Mouse (Mus musculus): ENCODE data around the gene Slc13a4. TPM values are rescaled to one million over a fixed set of nuclear protein-coding genes. Genes with fewer than 3 reads are reported as not detected.

The Slc13a4 gene
- not detected in 2 replicates for total RNA-seq (2014; fragmentation: Nextera tagmentation)
- not detected in 2 replicates for total RNA-seq (2017)

DNA sequence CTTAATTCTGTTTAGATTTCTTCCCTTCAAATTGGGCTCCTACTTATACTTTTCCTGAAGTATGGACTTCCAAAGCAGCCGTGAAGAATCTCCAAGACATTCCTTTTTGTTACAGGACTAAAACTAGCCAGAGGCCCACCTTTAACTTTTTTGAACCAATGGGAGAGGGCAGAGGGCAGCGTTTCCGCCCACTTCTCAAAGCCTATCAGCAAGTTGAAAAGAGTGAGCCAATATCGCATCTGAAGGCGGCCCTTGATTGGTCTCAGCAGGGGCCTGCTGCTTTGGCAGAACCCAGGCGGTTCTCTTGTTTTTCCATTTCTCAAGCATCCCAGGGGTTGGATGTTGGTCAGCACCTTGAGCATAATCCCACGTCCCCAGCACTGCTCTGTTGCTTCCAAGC is at the start of gene Slc13a4:
Slc13a4 (minus strand) TSS at position 95 of the 400 bp plus-strand sequence.
- no peak for ATAC-seq (replicated peaks; ENCODE audit: poor library complexity, severe bottlenecking)

DNA sequence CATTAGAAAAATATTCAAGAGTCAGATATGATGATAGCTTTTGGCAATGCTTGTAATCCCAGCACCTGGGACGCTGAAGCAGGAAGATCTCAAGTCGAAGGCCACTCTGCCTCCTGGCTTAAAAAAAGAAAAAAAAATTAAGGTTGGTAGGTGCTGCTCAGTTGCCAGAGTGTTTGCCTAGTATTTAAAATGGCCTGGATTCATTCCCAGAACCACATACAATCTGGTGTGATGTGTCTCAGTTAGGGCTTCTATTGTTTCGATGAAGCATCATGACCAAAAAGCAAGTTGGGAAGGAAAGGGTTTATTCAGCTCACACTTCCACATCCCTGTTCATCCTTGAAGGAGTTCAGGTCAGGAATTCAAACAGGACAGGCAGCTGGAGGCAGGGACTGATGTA is 47.4 kb upstream of the Slc13a4 start:
- ATAC-seq (replicated peaks; ENCODE audit: poor library complexity, severe bottlenecking): no peak

DNA sequence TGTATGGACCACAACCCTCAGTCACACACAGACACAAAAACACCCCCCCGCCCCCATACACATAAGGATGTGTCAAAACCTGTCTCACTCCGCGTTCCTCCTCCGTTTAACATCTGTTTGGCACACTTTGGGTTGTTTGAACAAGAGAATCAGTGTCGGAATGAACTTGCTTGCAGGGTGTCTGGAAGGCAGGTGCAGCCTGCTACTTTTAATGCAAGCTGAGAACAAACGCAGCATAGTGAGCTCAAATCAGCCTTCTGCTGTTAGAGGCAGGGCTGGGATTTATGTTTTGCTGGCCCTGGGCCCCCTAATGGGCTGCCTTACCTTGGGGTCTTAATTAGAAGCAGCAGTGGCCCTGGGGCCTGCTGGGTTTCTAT is 46.7 kb upstream of the Slc13a4 start:
- ATAC-seq (replicated peaks; ENCODE audit: poor library complexity, severe bottlenecking): no peak

DNA sequence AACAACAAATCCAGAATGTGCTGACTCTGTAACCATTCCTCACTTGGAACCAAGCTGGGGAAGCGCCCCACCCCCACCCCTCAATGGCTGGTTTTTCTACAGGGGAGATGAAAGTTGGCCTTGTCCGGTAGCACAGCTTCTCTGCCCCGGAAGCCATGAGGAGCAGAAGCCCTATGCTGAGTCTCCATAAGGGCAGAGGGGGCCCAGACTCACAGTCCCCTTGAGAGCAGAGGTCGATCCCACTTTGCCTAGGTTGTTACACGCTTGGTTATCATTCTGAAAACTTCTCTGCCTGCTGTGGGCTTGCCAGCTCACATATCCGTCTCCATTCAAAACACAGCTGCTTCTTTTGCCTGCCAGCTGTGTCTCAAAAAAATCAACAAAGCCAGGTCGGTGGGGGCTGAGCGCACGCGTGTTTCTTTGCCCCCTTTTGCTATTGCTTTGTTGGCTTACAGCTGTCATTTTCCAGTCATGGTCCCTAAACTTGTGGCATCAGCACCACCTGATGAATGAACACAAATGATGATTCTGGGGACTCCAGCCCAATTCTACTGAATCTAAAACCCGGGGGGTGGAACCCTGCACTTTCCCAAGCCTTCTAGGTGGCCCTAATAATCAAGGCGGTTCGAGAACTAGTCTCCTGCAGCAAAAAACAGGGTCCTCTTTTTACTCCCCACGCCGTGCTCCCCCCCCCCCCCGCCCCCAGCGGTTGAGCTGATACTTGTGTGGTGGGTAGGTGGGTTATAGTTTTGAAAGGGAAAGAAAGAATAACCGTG is 46.1 kb upstream of the Slc13a4 start:
- no peak for ATAC-seq (replicated peaks; ENCODE audit: poor library complexity, severe bottlenecking)

DNA sequence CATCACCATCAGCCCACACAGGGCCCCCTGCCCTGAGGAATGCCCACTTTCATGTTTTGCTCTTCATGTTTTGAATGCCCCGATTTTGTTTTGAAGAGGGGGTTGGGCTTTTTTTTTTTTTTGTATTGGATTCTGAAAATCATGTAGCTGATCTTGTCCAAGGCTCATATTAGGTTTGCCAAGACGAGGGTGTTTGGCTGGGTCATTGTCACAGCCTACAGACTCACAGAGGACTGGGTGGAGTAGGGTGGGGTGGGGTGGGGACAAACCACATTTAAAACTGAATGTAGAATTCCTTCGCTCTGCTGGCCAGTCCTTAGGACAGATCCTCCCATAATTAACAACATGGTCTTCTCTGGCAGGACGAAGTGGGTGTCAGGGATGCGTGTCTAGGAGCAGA is 45.5 kb upstream of the Slc13a4 start:
- no peak for ATAC-seq (replicated peaks; ENCODE audit: poor library complexity, severe bottlenecking)

DNA sequence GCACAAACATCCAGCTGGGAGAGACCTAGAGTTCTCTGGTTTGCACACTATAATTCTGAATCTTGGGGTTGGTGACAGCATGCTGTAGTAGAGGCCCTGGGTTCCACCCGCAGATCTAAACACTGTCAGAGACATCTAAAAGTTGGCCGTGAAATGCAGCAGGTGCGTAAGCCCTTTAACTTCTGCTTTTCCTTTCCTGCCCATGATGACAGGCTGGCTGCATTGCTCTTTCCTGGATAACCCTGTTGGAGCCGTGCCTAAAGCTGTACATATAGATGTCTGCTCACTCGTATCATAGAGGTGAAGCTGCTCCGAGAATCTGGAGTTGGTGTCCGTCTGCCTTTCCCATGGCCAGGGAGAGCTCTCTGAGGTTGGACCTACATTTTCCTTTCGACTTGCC is 44.9 kb upstream of the Slc13a4 start:
- peak; percentile 85 for ATAC-seq (replicated peaks; ENCODE audit: poor library complexity, severe bottlenecking)

DNA sequence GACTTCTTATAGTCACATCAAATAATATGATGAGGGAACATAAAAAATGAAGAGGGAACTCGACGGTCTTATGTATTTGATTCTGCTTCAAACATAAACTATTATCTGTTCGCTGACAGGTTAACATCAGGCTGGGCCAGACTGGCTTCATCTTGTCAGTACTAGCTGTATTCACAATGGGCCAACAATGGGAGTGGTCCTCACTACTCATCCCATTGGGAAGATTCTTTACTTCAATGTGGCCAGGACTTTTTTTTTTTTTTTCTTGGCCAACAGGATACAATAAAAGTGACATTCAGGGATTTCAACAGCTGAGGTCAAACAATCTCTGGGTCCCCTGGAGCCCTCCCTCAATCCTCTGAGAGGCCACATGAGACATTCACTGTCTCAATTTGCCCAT is 43.9 kb upstream of the Slc13a4 start:
- ATAC-seq (replicated peaks; ENCODE audit: poor library complexity, severe bottlenecking): no peak

DNA sequence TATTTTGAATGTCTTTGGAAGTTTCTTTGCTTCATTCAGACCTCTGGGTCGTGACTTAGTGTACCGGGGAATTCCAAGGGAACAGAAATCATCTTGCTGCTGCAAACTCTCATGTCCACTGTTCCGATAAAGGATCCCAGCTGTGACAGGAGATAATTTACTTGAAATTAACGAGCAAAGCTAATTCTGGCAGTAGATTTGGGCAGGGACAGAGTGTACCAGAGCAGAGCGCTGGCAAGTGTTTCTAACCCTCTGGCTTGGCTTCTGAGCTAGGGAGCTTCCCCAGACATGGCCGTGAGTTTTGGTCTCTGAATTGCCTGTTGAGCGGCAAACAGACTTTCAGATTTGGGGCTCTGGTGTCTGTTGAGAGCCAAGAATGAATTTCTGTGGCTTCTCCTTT is 41.9 kb upstream of the Slc13a4 start:
- no peak for ATAC-seq (replicated peaks; ENCODE audit: poor library complexity, severe bottlenecking)

DNA sequence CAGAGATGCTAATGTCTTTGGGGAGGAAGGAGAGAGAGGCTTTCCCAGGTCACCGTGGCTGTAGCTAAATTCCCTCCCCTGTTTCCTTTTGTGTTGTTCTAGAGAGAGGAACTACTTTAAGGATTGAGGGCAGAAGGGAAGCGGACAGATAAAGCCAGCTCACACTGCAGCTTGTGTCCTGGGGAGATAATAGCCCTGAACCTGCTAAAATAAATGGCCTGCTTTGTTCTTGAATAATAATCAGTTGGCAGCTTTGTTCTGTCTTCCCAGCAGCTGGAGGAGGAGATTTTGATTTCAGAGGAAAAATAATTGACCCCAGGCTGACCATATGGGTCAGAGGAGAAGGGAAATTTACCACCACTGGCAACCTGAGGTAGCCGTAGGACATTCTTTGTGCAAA is 30.7 kb upstream of the Slc13a4 start:
- ATAC-seq (replicated peaks; ENCODE audit: poor library complexity, severe bottlenecking): no peak

DNA sequence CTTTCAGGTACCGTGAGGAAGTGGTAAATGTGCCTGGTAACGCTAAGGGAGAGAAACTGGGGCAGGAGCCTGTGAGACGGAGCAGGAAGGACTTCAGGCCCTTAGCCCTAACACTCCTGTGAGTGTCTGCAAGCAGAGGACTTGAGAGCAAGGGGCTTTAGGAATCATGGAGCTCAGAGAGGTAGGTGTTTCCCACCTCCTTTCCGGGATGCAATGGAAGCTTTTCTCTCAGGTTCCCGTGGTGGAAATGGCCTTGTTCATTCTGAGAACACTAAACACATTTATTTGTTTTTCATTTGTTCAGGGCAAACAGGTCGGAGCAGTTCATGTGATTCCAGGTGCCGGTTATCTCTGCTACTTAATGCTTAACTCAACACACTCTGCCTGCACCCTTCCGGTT is 29.9 kb upstream of the Slc13a4 start:
- ATAC-seq (replicated peaks; ENCODE audit: poor library complexity, severe bottlenecking): no peak

DNA sequence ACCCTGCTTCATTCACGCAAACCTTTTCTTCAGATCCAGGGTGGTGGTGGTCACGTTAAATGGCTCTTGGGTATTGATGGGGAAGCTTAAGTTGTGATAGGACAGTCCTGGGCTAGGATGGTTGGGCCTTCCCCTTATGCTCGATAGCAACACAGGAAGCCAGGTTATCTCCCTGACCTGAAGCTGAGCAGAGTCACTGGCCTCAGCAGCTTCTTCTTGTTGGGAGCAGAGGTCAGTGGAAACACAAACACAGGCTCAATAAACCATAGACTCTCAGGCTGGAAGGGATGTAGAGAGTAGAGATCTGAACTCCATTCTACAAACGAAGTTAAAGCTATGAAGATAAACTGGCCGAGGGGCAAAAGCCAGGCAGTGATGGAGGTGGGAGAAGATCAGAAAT is 27.5 kb upstream of the Slc13a4 start:
- no peak for ATAC-seq (replicated peaks; ENCODE audit: poor library complexity, severe bottlenecking)

DNA sequence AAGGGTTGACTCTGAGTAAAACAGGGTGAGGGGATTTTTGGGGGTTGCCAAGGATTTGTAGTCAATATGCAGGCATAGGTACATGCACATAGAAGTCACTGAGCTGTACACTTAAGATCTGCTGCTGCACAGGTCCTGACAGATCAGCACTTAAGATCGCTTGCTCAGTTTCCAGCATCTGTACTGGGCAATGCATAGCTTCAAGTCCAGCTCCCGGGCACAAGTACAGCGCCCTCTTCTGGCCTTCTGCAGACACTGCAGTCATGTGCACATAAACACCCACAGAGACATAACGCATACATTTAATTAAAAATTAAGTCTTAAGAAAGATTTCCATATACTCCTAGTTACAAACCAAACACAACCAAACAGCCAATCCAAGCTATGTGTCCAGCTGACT is 26.3 kb upstream of the Slc13a4 start:
- ATAC-seq (replicated peaks; ENCODE audit: poor library complexity, severe bottlenecking): no peak

DNA sequence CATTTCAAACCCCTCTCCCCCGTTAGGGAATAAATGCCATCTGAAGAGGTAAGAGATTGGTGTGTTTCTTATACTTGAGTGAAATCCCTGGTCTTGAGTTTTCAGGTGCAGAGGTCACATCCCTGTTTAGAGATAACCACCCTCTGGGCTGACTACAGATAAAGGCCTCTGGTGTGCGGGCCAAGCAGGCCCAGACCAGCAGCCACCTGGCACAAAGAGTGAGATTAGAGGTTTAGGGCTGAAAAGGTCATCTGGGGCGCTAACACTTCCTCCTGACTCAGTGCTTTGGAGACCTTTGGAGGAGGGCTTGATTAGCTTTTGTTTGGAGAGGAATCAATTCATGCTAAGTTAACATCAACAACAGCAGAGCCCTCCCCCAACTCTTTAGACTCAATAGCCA is 25.7 kb upstream of the Slc13a4 start:
- ATAC-seq (replicated peaks; ENCODE audit: poor library complexity, severe bottlenecking): no peak

DNA sequence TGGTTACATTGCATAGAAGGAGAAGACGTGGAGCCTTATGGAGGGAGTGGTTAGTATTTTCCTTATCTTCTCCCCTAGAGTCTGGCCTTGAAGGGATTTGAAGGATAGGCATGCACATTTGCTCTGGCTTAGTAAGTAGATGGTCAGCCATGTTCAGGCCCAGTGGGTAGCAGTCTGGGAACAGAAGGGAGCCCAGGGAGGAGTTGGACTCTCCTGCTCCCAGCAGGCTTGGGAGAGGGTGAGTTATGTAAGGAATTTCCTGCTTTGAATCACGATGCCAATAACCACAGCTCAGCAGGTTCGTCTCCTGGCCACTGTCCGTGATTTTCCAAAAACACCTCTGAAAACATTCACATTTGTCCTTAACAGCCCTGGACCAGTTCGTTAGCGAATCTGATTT is 22.9 kb upstream of the Slc13a4 start:
- no peak for ATAC-seq (replicated peaks; ENCODE audit: poor library complexity, severe bottlenecking)

DNA sequence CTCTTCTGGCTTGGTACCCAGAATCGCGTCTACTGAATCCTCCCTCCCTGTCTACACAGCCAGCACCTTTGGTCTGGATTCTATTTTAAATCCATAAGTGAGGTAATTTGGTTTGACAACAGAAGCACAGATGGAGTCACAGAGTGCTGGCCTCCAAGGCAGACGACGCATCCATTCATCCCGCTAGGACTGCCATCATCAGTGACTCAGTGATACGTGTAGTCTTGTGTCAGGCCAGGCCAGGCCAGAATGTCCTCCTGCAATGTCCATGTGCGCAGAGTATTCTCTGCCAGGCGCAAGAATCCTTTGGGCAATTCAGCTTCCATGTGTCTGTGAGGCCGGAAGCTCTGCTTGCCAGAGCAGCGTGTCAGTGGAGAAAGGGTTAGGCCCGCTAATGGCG is 22.0 kb upstream of the Slc13a4 start:
- ATAC-seq (replicated peaks; ENCODE audit: poor library complexity, severe bottlenecking): no peak

DNA sequence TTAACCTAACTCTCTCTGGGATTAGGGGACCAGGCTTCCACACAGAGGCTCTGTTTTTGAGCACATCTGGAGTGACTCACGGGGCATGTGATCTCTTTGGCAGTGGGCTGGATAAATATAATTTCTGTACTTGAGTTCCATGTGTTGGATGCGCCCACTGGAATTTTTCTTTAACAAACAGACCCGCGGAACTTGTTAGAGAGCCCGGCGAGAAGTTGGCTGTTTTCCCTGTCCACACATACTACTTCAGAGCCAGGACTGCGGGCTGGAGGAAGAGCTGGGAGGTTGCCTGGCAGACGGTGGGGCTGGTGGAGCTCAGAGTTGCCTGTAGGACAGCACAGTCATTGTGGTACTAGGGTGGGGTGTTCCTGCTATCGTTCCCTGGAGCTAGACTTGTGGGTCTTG is 18.2 kb upstream of the Slc13a4 start, which contains the start of gene Fam180a:
Fam180a (minus strand) TSS at position 31 of the 405 bp plus-strand sequence.
- no peak for ATAC-seq (replicated peaks; ENCODE audit: poor library complexity, severe bottlenecking)

DNA sequence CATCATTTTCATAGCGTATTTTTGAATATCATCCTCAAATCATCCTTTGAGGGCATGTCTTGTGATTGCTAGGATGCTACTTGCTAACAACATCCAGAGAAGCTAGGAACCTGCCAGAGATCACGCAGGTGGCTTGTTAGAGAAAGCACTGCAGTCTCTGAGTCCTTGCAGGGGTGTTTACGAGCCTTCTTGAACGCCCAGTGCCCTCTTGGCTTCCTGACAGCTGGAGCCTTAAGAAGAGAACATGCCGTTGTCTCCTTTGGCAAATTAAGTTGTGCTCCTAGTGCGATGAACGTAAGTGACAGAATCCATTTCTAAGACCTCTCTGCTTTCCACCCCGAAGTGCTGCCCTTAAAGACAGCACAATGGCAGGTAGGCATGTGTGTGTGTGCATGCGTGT is 16.4 kb upstream of the Slc13a4 start:
- ATAC-seq (replicated peaks; ENCODE audit: poor library complexity, severe bottlenecking): no peak

DNA sequence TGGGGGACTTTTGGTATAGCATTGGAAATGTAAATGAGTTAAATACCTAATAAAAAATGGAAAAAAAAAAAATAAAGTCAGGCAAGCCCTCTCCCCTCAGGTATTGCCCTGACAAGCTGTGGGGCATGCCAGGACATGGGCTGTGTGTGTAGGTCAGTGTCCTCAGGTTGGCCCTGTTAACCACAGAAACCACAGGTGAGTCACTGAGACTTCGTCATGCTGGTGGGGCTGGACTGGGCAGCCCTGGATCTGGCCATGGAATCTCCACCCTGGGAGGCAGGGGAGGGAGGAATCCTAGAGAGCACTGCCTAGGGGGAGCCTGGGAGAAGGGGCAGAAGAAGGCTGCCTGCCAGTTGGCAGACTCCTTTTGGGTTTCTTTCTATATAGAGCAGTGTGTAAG is 15.1 kb upstream of the Slc13a4 start:
- ATAC-seq (replicated peaks; ENCODE audit: poor library complexity, severe bottlenecking): no peak

DNA sequence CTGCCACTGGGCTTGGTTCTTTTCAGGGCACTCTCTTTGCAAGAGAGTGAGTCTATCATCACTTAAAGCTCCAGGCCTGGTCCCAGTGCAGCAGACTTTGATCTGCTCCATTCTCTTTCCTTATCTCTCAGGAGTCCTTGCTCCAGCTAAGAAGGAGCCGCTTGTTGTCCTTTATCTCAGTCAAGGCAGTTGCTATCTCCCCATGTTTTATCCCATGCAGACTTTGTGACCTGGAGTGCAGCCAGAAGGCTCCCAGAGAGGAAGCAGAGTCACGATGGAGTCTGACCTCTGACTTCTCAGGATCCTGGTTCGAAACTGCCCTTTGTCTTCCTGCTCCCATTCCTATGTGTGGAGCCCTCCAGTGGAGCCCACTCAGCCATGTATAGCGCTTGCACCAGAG is 13.2 kb upstream of the Slc13a4 start:
- ATAC-seq (replicated peaks; ENCODE audit: poor library complexity, severe bottlenecking): no peak

DNA sequence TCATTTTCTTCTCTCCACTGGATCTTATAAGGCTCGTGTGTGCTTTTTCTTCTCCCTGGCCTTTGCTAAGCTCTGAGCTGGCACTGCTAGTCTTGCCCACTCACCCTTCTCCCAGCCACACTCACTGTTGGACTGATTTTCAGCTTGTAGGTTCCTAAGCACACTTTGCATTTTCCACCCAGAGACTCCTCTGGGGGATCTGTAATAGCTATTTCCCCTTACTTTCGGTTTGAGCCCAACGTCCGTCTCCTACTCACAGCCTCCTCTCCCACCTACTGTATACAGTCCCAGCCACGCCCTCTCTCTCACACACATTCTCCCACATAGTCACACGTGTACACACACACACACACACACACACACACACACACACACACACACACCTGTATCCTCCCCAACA is 11.9 kb upstream of the Slc13a4 start:
- ATAC-seq (replicated peaks; ENCODE audit: poor library complexity, severe bottlenecking): no peak

DNA sequence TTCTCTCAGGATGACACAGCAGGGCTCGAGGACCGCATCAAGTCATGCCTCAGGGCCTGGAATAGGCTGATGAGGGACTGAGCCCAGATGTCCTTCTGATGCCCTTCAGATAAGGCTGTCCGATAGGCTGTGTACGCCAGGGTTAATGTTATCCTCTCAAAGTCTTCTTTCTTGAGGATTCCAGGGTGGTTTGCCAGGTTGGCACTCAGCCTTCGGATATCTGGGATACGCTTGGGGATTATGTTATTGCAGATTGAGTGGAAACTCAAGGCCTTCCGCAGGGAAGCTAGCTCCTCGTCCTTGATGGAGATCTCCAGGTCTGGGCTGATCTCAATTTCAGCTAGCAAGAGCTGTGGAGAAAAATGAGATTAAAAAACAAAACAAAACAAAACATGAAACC is 5.6 kb upstream of the Slc13a4 start:
- ATAC-seq (replicated peaks; ENCODE audit: poor library complexity, severe bottlenecking): no peak

DNA sequence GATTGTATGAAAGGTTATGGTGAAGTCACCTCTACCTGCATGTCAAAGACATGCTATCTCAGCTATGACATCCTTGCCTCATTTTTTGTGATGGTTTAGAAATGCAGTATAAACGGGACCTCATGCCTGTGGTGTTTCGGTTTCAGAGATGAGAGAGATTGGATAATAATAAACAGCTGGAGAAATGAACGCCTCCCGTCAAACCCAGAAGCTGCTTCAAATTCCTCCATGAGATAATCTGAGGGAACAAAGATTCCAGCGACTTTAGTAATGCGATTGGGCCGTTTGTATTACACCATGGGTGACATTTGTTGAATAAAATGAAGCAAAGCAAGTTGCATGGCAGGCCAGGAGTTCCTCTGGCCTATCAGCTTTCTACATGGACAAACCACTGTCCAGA is 1.5 kb upstream of the Slc13a4 start:
- no peak for ATAC-seq (replicated peaks; ENCODE audit: poor library complexity, severe bottlenecking)

DNA sequence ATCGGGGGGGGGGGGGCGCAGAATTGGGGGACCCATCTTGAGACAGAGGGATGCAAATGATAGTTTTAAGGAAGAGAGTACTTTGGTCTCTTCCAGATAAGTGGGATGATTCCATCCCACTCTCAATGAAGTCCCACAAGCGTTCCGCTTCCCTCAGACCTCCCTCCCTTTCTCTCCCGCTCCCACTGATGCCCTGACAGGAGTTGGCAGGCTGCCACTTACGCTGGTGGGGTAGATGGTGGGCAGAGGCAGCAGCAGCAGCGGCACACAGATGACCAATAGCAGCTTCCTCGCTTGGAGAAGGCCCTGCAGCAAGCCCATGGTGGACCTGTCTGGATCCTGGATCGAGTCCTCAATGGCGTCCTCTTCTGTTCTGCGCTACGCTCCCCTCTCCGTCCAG is 795 bp downstream of the Slc13a4 start:
- no peak for ATAC-seq (replicated peaks; ENCODE audit: poor library complexity, severe bottlenecking)
